Mouse (Mus musculus) frontal cortex, adult 2 months (tissue): ENCODE measurements around the gene Slco3a1. TPM values are rescaled to one million over a fixed set of nuclear protein-coding genes. Genes with fewer than 3 reads are reported as not detected.

Experiments used
- DNase-seq, 2 experiments: peaks; one replicate each; pipeline ENCODE4 v3.0.0; 2022; ENCODE audit warnings: low spot score in 1 of 2; ENCODE audit errors: extremely low spot score in 1 of 2
- polyA plus RNA-seq: library from polyadenylated mRNA; depleted of rRNA; stranded (reverse); fragments of >200 nt; gene quantifications from 2 replicates; pipeline ENCODE4 v1.2.3, GENCODE M21; 2012; rRNA removed

Slco3a1 gene
- polyA plus RNA-seq: 27.7 and 29.7 TPM in 2 replicates

DNA sequence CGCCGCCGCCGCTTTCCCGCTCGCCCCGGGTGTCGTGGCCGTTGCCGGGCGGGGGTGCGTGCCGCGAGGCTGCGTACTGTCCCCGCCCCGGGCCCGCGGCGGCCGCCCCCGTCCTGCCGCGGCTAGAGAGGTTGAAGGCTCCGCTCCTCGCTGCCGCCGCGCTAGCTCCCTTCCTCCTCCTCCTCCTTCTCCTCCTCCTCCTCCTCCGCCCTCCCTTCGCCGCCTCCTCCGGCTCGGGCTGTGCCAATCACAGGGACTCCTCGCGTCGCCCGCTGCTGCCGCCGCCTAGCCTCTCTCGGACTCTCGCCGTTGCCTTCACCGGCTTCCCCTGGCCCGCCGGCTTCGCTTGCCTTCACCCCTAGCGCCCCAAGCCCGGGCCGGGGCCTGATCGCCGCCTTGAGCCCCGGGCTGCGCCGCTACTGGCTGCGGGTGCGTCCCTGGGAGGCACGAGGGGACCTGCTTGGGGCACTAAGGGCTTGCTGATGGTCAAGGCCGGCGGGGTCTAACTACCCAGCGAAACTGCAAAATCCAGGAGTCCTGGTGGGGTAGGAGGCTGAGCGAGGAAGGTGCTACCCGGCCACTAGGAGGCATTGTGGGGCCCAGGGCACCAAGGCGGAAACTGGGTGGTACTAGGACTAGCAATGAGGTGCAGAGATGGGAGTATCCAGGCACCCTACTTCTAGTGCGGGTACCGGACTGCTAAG is at the start of gene Slco3a1:
Slco3a1 (minus strand) TSS at position 173 of the 704 bp plus-strand sequence.
- DNase-seq: peak; percentile 38 to 78

DNA sequence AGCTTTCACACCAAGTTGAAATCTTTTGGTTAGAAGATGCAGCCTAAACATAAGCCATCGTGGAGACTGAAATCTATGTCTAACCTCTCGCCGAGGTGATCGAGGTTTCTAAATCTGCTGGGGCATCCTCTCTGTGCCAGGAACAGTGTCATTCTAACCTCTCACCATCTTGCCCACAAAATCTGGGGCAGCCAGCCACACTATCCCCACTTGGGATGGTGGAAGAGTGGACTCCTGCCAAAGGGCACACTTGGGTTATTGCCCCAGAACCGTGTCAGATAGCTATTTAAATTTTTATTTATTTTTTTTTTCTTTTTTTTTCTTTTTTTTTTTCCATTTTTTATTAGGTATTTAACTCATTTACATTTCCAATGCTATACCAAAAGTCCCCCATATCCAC is 46.4 kb upstream of the Slco3a1 start:
- no peak for DNase-seq

DNA sequence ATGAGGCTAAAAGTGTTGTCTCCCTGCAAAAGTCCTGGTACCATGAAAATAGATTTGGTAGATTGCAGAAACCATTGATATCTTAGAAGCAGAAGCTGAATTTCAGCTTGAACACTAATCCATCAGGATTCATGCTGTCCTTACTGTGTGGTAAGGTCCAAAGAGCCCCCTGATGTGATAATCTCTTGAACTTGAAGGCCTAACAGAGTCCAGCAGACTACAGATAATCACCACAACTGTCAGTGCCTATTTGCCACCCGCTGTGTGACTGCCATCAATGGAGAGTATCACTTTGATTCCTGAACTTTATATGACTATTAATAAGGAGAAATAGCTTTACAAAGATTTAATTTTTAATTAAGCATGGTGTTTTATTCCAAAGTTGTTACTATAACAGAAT is 24.8 kb upstream of the Slco3a1 start:
- DNase-seq: no peak

DNA sequence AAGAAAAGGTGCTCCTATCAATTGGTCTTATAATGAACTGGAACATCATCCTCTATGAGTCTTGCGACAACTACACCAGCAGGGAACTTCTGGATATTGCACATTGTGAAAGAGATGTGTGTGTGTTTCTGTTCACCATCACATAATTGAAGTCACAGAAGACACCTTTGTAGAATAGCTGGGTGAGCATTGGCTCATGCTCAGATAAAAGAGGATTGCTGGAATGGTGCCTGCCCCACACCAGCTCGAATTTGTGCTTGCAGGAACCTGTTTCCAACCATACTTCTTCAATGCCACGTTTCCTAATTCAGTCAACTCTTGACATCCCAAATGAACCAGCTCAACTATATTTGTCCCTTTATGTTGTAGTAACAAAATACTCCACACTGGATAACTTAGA is 21.1 kb upstream of the Slco3a1 start:
- no peak for DNase-seq

GRCm38 (mm10) chr7:74555416-74555815 is 836 bp upstream of the Slco3a1 start:
- DNase-seq: peak in 1 of 2 experiments; percentile 77

GRCm38 (mm10) chr7:74554041-74554561 is 479 bp downstream of the Slco3a1 start:
- DNase-seq: peak in 1 of 2 experiments; percentile 34

DNA sequence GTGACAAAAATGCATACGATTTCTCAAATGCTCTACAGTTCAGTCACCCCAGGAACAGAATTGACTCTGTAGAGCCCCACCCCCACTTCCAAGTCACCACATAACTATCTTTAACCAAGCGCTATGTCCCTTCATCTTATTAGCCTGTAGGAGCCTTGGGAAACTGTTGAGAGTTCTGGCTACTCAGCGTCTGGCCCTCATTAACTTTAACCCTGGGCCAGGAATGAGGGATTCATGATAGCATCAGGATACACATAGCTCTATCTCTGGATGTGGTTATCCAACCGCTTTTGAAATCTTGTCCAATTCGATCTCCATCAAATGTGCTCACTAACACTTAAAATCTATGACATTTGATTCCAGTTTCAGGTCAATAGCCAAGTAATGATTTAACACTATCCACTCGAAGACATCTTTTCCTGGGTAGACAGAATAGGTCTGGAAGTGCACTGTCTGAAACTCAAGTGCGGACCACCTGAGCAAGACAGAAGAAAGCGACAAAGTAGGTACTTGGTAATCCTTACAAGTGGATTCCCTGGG is 1.4 kb downstream of the Slco3a1 start:
- no peak for DNase-seq

DNA sequence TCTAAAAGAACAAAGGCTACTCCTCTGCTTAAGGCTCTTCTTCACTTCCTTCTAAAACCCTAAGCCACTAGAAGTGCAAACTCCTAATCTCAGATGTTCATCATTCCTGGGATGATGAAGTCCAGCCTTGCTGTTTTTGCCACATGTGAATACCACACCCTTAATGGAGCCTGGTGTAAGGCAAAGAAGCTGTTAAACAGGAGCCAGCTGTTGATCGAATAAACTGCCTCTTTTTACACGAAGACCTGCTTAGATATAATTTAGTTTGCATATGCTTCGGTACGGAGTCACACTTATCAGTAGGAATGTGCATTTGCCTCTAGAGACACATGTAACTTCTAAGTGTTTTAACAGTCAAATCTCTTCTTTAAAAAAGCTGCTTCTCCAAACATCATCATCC is 2.0 kb downstream of the Slco3a1 start:
- no peak for DNase-seq

- no peak for DNase-seq
Measured at GRCm38 (mm10) chr7:74552000-74552358, 2.6 kb downstream of the Slco3a1 start.

DNA sequence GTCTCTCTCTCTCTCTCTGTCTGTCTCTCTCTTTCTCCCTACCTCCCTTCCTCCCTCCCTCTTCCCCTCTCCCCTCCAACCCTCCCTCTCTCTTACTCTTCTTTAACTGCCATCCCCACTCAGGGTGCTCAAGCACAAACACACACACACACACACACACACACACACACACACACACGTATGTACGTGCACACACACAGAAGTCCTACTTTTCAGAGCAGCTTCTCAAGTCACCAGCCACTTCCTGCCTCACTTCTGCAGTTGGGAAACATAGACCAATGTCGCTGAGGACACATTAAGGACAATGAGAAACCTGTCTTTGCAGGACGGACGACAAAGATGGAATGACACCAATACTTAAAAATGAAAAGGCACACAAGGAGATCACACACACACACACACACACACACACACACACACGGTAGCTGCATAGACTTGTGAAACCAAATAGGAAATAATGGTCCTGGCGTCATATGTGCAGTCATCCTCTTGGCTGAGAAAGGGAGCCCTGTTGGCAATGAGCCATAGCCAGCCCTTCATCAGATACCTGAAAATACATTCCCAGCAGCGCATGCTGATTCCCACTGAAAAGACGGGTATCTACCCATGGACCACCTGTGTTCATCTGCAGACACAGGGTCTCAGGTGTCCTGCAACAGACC is 3.1 kb downstream of the Slco3a1 start:
- no peak for DNase-seq

- no peak for DNase-seq
Measured at GRCm38 (mm10) chr7:74549686-74550085, 4.9 kb downstream of the Slco3a1 start.

DNA sequence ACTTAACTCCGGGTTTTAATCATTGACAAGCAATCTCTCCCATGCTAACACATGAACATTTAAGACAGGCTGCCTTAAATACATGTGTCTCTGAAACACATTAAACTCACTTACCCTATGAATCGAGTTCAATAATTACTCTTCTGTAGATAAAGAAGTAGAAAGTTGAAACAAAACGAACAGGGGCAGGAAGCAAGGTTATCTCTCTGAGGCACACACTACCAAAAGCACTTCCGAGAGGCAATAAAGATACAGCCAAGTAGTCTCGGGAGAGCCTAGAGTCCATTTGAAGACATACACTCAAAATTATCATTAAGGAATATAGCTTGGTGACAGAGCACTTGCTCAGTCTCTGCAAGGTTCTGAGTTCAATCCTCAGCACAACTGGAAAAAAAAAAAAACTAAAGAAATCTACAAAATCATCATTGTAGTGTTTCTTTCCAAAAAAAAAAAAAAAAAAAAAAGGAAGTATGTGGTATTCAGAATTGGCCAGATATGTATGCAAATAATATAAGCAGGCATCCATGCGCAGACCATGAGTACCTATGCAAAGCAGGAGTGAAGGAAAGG is 5.5 kb downstream of the Slco3a1 start:
- no peak for DNase-seq

DNA sequence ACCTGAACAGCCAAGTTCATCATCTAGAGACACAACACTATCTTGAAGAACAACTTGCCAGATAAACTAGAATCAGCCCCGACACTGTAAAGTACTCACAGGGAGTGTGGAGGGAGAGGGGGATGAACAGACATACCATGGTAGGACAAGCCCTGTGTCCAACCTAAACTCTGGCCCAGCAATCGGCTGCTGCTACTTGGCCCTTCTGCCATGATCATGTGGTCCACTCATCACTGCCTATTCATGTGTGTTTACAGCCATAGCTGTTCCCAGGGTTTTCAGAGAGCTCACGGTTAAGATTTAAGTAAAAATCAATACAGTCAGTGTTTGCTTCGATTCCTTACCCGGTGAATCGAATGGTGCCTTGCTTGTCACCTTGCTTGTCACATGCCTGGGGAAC is 7.9 kb downstream of the Slco3a1 start:
- no peak for DNase-seq

GRCm38 (mm10) chr7:74545498-74545990 is 9.0 kb downstream of the Slco3a1 start:
- no peak for DNase-seq

DNA sequence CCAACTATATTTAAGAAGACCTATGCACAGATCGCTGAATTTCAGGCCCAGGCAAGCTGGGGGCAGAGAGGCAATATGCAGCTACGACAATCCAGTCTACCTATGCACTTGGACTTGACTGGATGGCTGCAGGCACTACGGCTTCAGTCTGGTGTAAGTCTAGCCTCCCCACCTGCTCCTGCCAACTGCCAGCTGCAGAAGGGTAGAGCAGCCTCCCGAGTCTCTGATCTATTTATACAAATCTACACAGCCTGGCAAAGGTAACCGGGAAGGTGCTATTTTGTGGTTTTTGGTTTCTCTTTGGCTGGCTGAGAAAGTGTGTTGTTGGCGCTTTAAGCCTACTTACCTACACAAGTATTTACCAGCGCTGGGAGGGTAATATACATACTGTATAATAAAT is 10.3 kb downstream of the Slco3a1 start:
- DNase-seq: no peak

- no peak for DNase-seq
Measured at GRCm38 (mm10) chr7:74541958-74542357, 12.6 kb downstream of the Slco3a1 start.

DNA sequence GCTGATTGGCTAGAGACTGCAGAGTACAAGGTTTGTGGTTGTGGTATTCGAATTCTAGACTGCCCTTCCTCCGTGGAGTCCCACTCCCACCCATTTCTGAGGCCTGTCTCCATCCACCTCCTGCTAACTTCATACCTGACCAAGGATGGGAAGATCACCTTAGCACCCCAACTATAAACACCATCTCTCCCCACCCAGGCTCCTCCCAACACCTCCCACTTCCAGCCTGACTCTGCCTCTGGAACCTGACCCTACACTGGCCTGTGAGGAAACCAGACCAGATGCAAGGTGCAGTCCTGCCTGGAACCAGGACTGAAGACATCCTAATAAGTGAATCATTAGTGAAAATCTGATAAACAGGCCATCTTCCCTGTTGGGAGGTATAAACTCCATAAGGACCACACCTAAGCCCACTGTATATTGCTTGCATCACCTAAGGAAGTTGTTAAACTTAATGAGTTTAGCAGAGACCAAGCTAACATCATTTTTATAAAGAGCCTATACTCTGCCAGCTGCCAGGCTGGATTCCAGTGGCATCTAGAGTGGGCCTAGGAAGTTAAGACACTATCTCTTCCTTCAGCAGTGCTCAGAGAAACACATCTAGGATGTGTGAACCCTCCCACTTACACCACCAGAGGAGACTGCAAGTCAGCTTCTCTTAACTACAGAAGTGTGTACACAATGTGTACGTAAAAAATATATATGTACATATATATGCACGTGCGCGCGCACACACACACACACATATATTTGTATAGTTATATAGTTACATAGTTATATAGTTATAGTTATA is 13.5 kb downstream of the Slco3a1 start:
- no peak for DNase-seq

DNA sequence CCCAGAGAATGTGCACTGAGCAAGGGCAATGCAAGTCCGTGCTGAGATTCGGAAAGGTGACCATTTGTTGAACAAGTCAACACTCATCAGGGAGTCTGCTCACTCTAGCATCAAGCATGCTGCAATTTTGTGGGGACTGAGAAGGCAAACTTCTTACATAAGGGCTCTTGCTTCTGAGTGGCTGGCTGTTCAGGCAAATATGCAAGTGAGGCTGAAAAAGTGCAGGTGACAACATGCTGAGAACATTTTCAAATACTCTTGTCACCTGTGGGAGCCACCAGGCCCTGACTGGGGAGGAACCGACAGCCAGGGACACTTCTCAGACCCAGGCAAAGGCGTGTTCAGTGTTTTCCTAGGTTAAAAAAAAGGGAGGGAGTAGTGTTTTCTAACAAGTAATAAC is 18.4 kb downstream of the Slco3a1 start:
- DNase-seq: no peak

GRCm38 (mm10) chr7:74531468-74532097 is 23.0 kb downstream of the Slco3a1 start:
- DNase-seq: no peak

DNA sequence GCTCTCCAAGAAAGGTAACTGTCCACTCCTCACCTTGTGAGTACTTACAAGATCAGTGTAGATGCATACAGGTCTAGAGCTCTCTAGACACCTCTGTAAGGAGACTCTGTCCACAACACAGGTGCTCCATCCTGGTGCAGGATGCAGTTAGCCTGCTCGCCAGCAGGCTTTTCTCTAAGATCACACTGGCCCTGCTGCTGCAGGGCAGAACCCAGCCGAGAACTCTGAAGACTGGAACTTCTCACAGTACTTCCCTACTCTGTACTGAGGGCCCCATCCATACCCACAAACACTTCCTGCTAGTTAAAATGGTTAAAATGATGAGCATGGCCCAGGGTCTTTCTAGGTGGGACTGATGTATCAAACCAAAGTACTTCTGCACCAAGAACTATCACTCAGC is 24.7 kb downstream of the Slco3a1 start:
- no peak for DNase-seq
